Mouse (Mus musculus) midbrain, embryonic 14.5 days (tissue): ENCODE measurements around the gene Lpcat2b. TPM values are rescaled to one million over a fixed set of nuclear protein-coding genes. Genes with fewer than 3 reads are reported as not detected.

Experiments used
- ATAC-seq: fragments of 200-750 bp; cut with Nextera tagmentation; 2 replicates; pipeline ENCODE4 v1.8.0; 2017; ENCODE audit warnings: moderate number of reproducible peaks, moderate library complexity; ENCODE audit not compliant: low FRiP score, low TSS enrichment
- DNase-seq: peaks from one replicate; pipeline ENCODE4 v3.0.0-alpha.2; 2015
- H3K27ac ChIP-seq: fragments of 300-500 bp; sonication (generic); replicated peaks from 2 replicates; pipeline ENCODE4 v1.5.1; 2014; ENCODE audit warnings: mild to moderate bottlenecking, low read depth, low read length, moderate library complexity
- H3K27me3 ChIP-seq: fragments of 300-500 bp; sonication (generic); 2 replicates; pipeline ENCODE4 v1.6.1; 2014; ENCODE audit warnings: low read length, control low read depth, mixed read lengths; ENCODE audit not compliant: control insufficient read depth, insufficient read depth
- H3K36me3 ChIP-seq: fragments of 300-500 bp; sonication (generic); 2 replicates; pipeline ENCODE4 v1.6.1; 2014; ENCODE audit warnings: low read length, control low read depth; ENCODE audit not compliant: control insufficient read depth, insufficient read depth
- H3K4me1 ChIP-seq: fragments of 300-500 bp; sonication (generic); 2 replicates; pipeline ENCODE4 v1.6.1; 2014; ENCODE audit warnings: mild to moderate bottlenecking, antibody characterized with exemption, low read length, control low read depth; ENCODE audit not compliant: control insufficient read depth, insufficient read depth
- H3K4me2 ChIP-seq: fragments of 300-500 bp; sonication (generic); 2 replicates; pipeline ENCODE4 v1.6.1; 2014; ENCODE audit warnings: mild to moderate bottlenecking, low read length, moderate library complexity
- H3K4me3 ChIP-seq: fragments of 300-500 bp; sonication (generic); replicated peaks from 2 replicates; pipeline ENCODE4 v1.5.1; 2014; ENCODE audit warnings: low read depth, low read length
- H3K9ac ChIP-seq: fragments of 300-500 bp; sonication (generic); replicated peaks from 2 replicates; pipeline ENCODE4 v1.6.1; 2014; ENCODE audit warnings: mild to moderate bottlenecking, low read length, moderate library complexity
- H3K9me3 ChIP-seq: fragments of 300-500 bp; sonication (generic); 2 replicates; pipeline ENCODE4 v1.6.1; 2016; ENCODE audit warnings: low read length, control low read depth, mixed read lengths; ENCODE audit not compliant: control insufficient read depth
- WGBS: fragments of 180-500 bp; shearing (Covaris S2); extraction: QIAGEN DNeasy Blood & Tissue Kit; methylation state at CpG from one replicate; pipeline ENCODE4 v1.1.7; 2014; 5-methylcytosine and 5-hydroxymethylcytosine counted together
- polyA plus RNA-seq: library from polyadenylated mRNA; unstranded; fragments of >200 nt; fragmentation: Nextera tagmentation; extraction: Ambion mirVana; gene quantifications from 2 replicates; pipeline ENCODE4 v1.2.1, GENCODE M21; 2014

The Lpcat2b gene
- polyA plus RNA-seq, 1 experiment from 2014 or later = not detected

GRCm38 (mm10) chr5:107462147-107463076 lies 31.1 kb downstream of the Lpcat2b start:
- Histone ChIP-seq H3K9ac (no peak overlapping the region), H3K9me3 (no peaks in the 10 kb centered on the region), H3K36me3 (no peaks in the 10 kb centered on the region), H3K4me2 (no peak overlapping the region), H3K27ac (no peak overlapping the region), H3K4me3 (no peak overlapping the region), H3K27me3 (no peaks in the 10 kb centered on the region), H3K4me1 (no peaks in the 10 kb centered on the region)
- ATAC-seq = no peak
- no peak for DNase-seq
- WGBS = 92% methylated on average over 4 of the region's 4 CpGs

- Histone ChIP-seq H3K27me3 (no peaks in the 10 kb centered on the region), H3K36me3 (0 out of 2 replicates have a peak, but pooled peaks cover 3% of the 10 kb centered on the region), H3K27ac (no peak overlapping the region), H3K4me2 (no peak overlapping the region), H3K4me1 (no peaks in the 10 kb centered on the region), H3K9me3 (no peaks in the 10 kb centered on the region), H3K9ac (no peak overlapping the region), H3K4me3 (no peak overlapping the region)
- 17% methylated on average over 5 of the region's 5 CpGs for WGBS
- ATAC-seq (no peak), DNase-seq (peak; percentile 5)
Observed at GRCm38 (mm10) chr5:107466501-107466900, 35.2 kb downstream of the Lpcat2b start.

GRCm38 (mm10) chr5:107467098-107467497 lies 35.7 kb downstream of the Lpcat2b start:
- ATAC-seq = no peak
- no peak overlapping the region for H3K4me2 ChIP-seq
- H3K9ac ChIP-seq = no peak overlapping the region
- no peaks in the 10 kb centered on the region for H3K4me1 ChIP-seq
- DNase-seq = no peak
- H3K9me3 ChIP-seq = no peaks in the 10 kb centered on the region
- 0 out of 2 replicates have a peak, but pooled peaks cover 3% of the 10 kb centered on the region for H3K36me3 ChIP-seq
- H3K27ac ChIP-seq = no peak overlapping the region
- no peak overlapping the region for H3K4me3 ChIP-seq
- H3K27me3 ChIP-seq = no peaks in the 10 kb centered on the region
- WGBS = 78% methylated on average over 4 of the region's 4 CpGs

- no peak overlapping the region for H3K4me2 ChIP-seq
- no peak overlapping the region for H3K9ac ChIP-seq
- no peak for ATAC-seq
- no peak overlapping the region for H3K27ac ChIP-seq
- H3K27me3 ChIP-seq = no peaks in the 10 kb centered on the region
- no peak overlapping the region for H3K4me3 ChIP-seq
- no peaks in the 10 kb centered on the region for H3K4me1 ChIP-seq
- H3K9me3 ChIP-seq = no peaks in the 10 kb centered on the region
- 76% methylated on average over 10 of the region's 10 CpGs for WGBS
- no peak for DNase-seq
- 0 out of 2 replicates have a peak, but pooled peaks cover 6% of the 10 kb centered on the region for H3K36me3 ChIP-seq
Observed at GRCm38 (mm10) chr5:107470600-107471329, 39.4 kb downstream of the Lpcat2b start.

GRCm38 (mm10) chr5:107480194-107480593 lies 48.8 kb downstream of the Lpcat2b start:
- no peak overlapping the region for H3K4me3 ChIP-seq
- H3K9me3 ChIP-seq = no peaks in the 10 kb centered on the region
- no peak overlapping the region for H3K4me2 ChIP-seq
- H3K9ac ChIP-seq = no peak overlapping the region
- no peaks in the 10 kb centered on the region for H3K4me1 ChIP-seq
- no peaks in the 10 kb centered on the region for H3K27me3 ChIP-seq
- 94% methylated on average over 2 of the region's 2 CpGs for WGBS
- ATAC-seq (no peak), DNase-seq (no peak)
- H3K27ac ChIP-seq = no peak overlapping the region
- H3K36me3 ChIP-seq = no peaks in the 10 kb centered on the region

Other genes starting within 250 kb of the Lpcat2b start
- 1.4 and 4.7 TPM in 2 replicates for gene Tgfbr3, start 141.9 kb upstream of the Lpcat2b start, polyA plus RNA-seq
- 2.8 and 3.2 TPM in 2 replicates for gene Brdt, start 100.4 kb upstream of the Lpcat2b start, polyA plus RNA-seq
- gene Ephx4, start 28.8 kb upstream of the Lpcat2b start, polyA plus RNA-seq = 0.93 and 2.9 TPM in 2 replicates
- 14.7 and 19.9 TPM in 2 replicates for gene Btbd8, start 6.4 kb downstream of the Lpcat2b start, polyA plus RNA-seq
- 0.84 and 0.89 TPM in 2 replicates for gene Gm42669, start 76.1 kb downstream of the Lpcat2b start, polyA plus RNA-seq
- gene 1700028K03Rik, start 103.2 kb downstream of the Lpcat2b start, polyA plus RNA-seq = 0.17 and 0.28 TPM in 2 replicates
- gene Rpap2, start 165.8 kb downstream of the Lpcat2b start, polyA plus RNA-seq = 22.4 and 27.6 TPM in 2 replicates
- gene Glmn, start 166.3 kb downstream of the Lpcat2b start, polyA plus RNA-seq = 43.3 and 45.5 TPM in 2 replicates